Mouse (Mus musculus) heart, adult 18-20 months (tissue): ENCODE results near the gene Reep3. TPM values are rescaled to one million over a fixed set of nuclear protein-coding genes. Genes with fewer than 3 reads are reported as not detected.
"Not testable (repeated sequence)": the region's sequence is repeated elsewhere in the genome, so short reads cannot be mapped to it uniquely, and the experiment has no call there.

Experiments used
- DNase-seq, 2 experiments: peaks; one replicate each; pipeline ENCODE4 v3.0.0; 2021 to 2022; ENCODE audit warnings: mixed read lengths in 1 of 2
- total RNA-seq, 2 experiments: library from RNA; stranded (reverse); gene quantifications; 2 replicates each; pipeline ENCODE4 v1.2.3; 2021

Gene Reep3
- total RNA-seq, 2 experiments from 2014 or later: 16.0 to 19.6 TPM

GRCm38 (mm10) chr10:67017315-67017714 is 79.4 kb downstream of the Reep3 start:
- DNase-seq: no peak

GRCm38 (mm10) chr10:67016615-67017278 is 80.0 kb downstream of the Reep3 start:
- DNase-seq: no peak

- no peak for DNase-seq
These were observed 82.0 kb downstream of the Reep3 start for GRCm38 (mm10) chr10:67014746-67015145.

GRCm38 (mm10) chr10:67010521-67010920 is 86.2 kb downstream of the Reep3 start:
- DNase-seq: no peak

GRCm38 (mm10) chr10:67004527-67005042 is 92.2 kb downstream of the Reep3 start:
- DNase-seq: peak; percentile 45 to 50

GRCm38 (mm10) chr10:67003743-67004526 is 92.8 kb downstream of the Reep3 start:
- peak; percentile 73 to 84 for DNase-seq

- peak; percentile 83 for DNase-seq
These were observed 93.6 kb downstream of the Reep3 start for GRCm38 (mm10) chr10:67003009-67003742.

- peak; percentile 90 to 94 for DNase-seq
These were observed 94.3 kb downstream of the Reep3 start for GRCm38 (mm10) chr10:67002207-67003008.

GRCm38 (mm10) chr10:67000958-67001615 is 95.7 kb downstream of the Reep3 start:
- not testable (repeated sequence) for DNase-seq

- peak in 1 of 2 experiments; percentile 25 for DNase-seq
These were observed 96.6 kb downstream of the Reep3 start for GRCm38 (mm10) chr10:67000136-67000535.

GRCm38 (mm10) chr10:66998770-66999169 is 98.0 kb downstream of the Reep3 start:
- DNase-seq: peak in 1 of 2 experiments; percentile 18

- no peak for DNase-seq
These were observed 101.6 kb downstream of the Reep3 start for GRCm38 (mm10) chr10:66995181-66995580.

GRCm38 (mm10) chr10:66994469-66994868 is 102.3 kb downstream of the Reep3 start:
- DNase-seq: peak; percentile 14 to 20

GRCm38 (mm10) chr10:66992591-66992990 is 104.2 kb downstream of the Reep3 start:
- DNase-seq: no peak

GRCm38 (mm10) chr10:66990506-66990905 is 106.2 kb downstream of the Reep3 start:
- DNase-seq: no peak

- no peak for DNase-seq
These were observed 113.7 kb downstream of the Reep3 start for GRCm38 (mm10) chr10:66983043-66983442.

- no peak for DNase-seq
These were observed 118.5 kb downstream of the Reep3 start for GRCm38 (mm10) chr10:66978215-66978614.

GRCm38 (mm10) chr10:66977093-66977492 is 119.7 kb downstream of the Reep3 start:
- no peak for DNase-seq

- peak in 1 of 2 experiments; percentile 35 for DNase-seq
These were observed 121.3 kb downstream of the Reep3 start for GRCm38 (mm10) chr10:66975451-66975850.

- no peak for DNase-seq
These were observed 122.3 kb downstream of the Reep3 start for GRCm38 (mm10) chr10:66974417-66974816.

- no peak for DNase-seq
These were observed 122.9 kb downstream of the Reep3 start for GRCm38 (mm10) chr10:66973866-66974265.
